Mouse (Mus musculus): ENCODE results near the gene Eml2. TPM values are rescaled to one million over a fixed set of nuclear protein-coding genes. Genes with fewer than 3 reads are reported as not detected.

Gene Eml2
- total RNA-seq, 1 experiment: 29.8 TPM

GRCm38 (mm10) chr7:19171831-19172230, 4.4 kb upstream of the Eml2 start:
- H3K9ac ChIP-seq (ENCODE audit: insufficient read depth, low read depth, low read length, poor library complexity, severe bottlenecking): no peak overlapping the region
- H3K36me3 ChIP-seq (ENCODE audit: control insufficient read depth, insufficient read depth, low read length, poor library complexity, severe bottlenecking): no peaks in the 10 kb centered on the region
- H3K4me1 ChIP-seq (ENCODE audit: control insufficient read depth in 2 of 2, insufficient read depth in 2 of 2, low read length in 2 of 2, poor library complexity in 1 of 2): peaks cover 0 to 7% of the 10 kb centered on the region in 2 experiments; a peak in 2 of 4 replicates
- no peaks in the 10 kb centered on the region for H3K9me3 ChIP-seq (ENCODE audit: control insufficient read depth, insufficient read depth, low read depth, low read length)
- in situ Hi-C loops (cut with MboI; ENCODE audit: low sequenced_read_pairs in 2 of 2, unreplicated experiment in 2 of 2): no loop called here
- no peak for DNase-seq (ENCODE audit: low read depth, low spot score)
- no peak overlapping the region for H3K4me3 ChIP-seq (ENCODE audit: insufficient read depth in 1 of 2, low read depth in 1 of 2, low read length in 2 of 2, poor library complexity in 1 of 2, severe bottlenecking in 1 of 2)
- H3K27ac ChIP-seq (ENCODE audit: insufficient read depth, low read depth, low read length, poor library complexity, severe bottlenecking): no peak overlapping the region
- no peak for TF ChIP-seq ZNF384 (IDR thresholded peaks at IDR 0.05; ENCODE audit: low read depth, low read length)
- no peak for TF ChIP-seq HCFC1 (IDR thresholded peaks at IDR 0.05; ENCODE audit: borderline replicate concordance, insufficient read depth, low read length)
- TF ChIP-seq CHD2 (IDR thresholded peaks at IDR 0.05; ENCODE audit: low read depth, low read length): no peak
- no peak for TF ChIP-seq ZC3H11A (IDR thresholded peaks at IDR 0.05; ENCODE audit: borderline replicate concordance, low read depth, low read length)
- no peak for TF ChIP-seq MAFK (IDR thresholded peaks at IDR 0.05; ENCODE audit: insufficient read depth, low read depth, low read length)

GRCm38 (mm10) chr7:19172874-19173273, 3.3 kb upstream of the Eml2 start:
- peak overlapping the region in 1 of 2 experiments; percentile 45; a peak in 1 of 4 replicates for H3K4me3 ChIP-seq (ENCODE audit: insufficient read depth in 1 of 2, low read depth in 1 of 2, low read length in 2 of 2, poor library complexity in 1 of 2, severe bottlenecking in 1 of 2)
- H3K36me3 ChIP-seq (ENCODE audit: control insufficient read depth, insufficient read depth, low read length, poor library complexity, severe bottlenecking): no peaks in the 10 kb centered on the region
- peak; percentile 85 for DNase-seq (ENCODE audit: low read depth, low spot score)
- H3K9ac ChIP-seq (ENCODE audit: insufficient read depth, low read depth, low read length, poor library complexity, severe bottlenecking): no peak overlapping the region
- peaks cover 0 to 7% of the 10 kb centered on the region in 2 experiments; a peak in 2 of 4 replicates for H3K4me1 ChIP-seq (ENCODE audit: control insufficient read depth in 2 of 2, insufficient read depth in 2 of 2, low read length in 2 of 2, poor library complexity in 1 of 2)
- no peaks in the 10 kb centered on the region for H3K9me3 ChIP-seq (ENCODE audit: control insufficient read depth, insufficient read depth, low read depth, low read length)
- in situ Hi-C loops (cut with MboI; ENCODE audit: low sequenced_read_pairs in 2 of 2, unreplicated experiment in 2 of 2): no loop called here
- no peak overlapping the region for H3K27ac ChIP-seq (ENCODE audit: insufficient read depth, low read depth, low read length, poor library complexity, severe bottlenecking)
- TF ChIP-seq CHD2 (IDR thresholded peaks at IDR 0.05; ENCODE audit: low read depth, low read length) (no peak), MAFK (IDR thresholded peaks at IDR 0.05; ENCODE audit: insufficient read depth, low read depth, low read length) (no peak), HCFC1 (IDR thresholded peaks at IDR 0.05; ENCODE audit: borderline replicate concordance, insufficient read depth, low read length) (no peak), ZC3H11A (IDR thresholded peaks at IDR 0.05; ENCODE audit: borderline replicate concordance, low read depth, low read length) (no peak), ZNF384 (IDR thresholded peaks at IDR 0.05; ENCODE audit: low read depth, low read length) (no peak)

- H3K9me3 ChIP-seq (ENCODE audit: control insufficient read depth, insufficient read depth, low read depth, low read length): no peaks in the 10 kb centered on the region
- H3K36me3 ChIP-seq (ENCODE audit: control insufficient read depth, insufficient read depth, low read length, poor library complexity, severe bottlenecking): no peaks in the 10 kb centered on the region
- peaks cover 1 to 22% of the 10 kb centered on the region in 2 experiments; a peak in 3 of 4 replicates for H3K4me1 ChIP-seq (ENCODE audit: control insufficient read depth in 2 of 2, insufficient read depth in 2 of 2, low read length in 2 of 2, poor library complexity in 1 of 2)
- H3K27ac ChIP-seq (ENCODE audit: insufficient read depth, low read depth, low read length, poor library complexity, severe bottlenecking): no peak overlapping the region; the same call in 1 of the 2 replicates
- in situ Hi-C loops (cut with MboI; ENCODE audit: low sequenced_read_pairs in 2 of 2, unreplicated experiment in 2 of 2): no loop called here
- no peak overlapping the region for H3K9ac ChIP-seq (ENCODE audit: insufficient read depth, low read depth, low read length, poor library complexity, severe bottlenecking)
- H3K4me3 ChIP-seq (ENCODE audit: insufficient read depth in 1 of 2, low read depth in 1 of 2, low read length in 2 of 2, poor library complexity in 1 of 2, severe bottlenecking in 1 of 2): peak overlapping the region; percentile 45 to 64
- TF ChIP-seq CHD2 (IDR thresholded peaks at IDR 0.05; ENCODE audit: low read depth, low read length) (no peak), ZNF384 (IDR thresholded peaks at IDR 0.05; ENCODE audit: low read depth, low read length) (no peak), ZC3H11A (IDR thresholded peaks at IDR 0.05; ENCODE audit: borderline replicate concordance, low read depth, low read length) (no peak), MAFK (IDR thresholded peaks at IDR 0.05; ENCODE audit: insufficient read depth, low read depth, low read length) (no peak), HCFC1 (IDR thresholded peaks at IDR 0.05; ENCODE audit: borderline replicate concordance, insufficient read depth, low read length) (no peak)
- DNase-seq (ENCODE audit: low read depth, low spot score): no peak
These were observed 311 bp downstream of the Eml2 start for GRCm38 (mm10) chr7:19176516-19176947.

- Histone ChIP-seq H3K9ac (ENCODE audit: insufficient read depth, low read depth, low read length, poor library complexity, severe bottlenecking) (no peak overlapping the region), H3K4me1 (ENCODE audit: control insufficient read depth in 2 of 2, insufficient read depth in 2 of 2, low read length in 2 of 2, poor library complexity in 1 of 2) (peaks cover 5 to 20% of the 10 kb centered on the region in 2 experiments; a peak in 3 of 4 replicates), H3K36me3 (ENCODE audit: control insufficient read depth, insufficient read depth, low read length, poor library complexity, severe bottlenecking) (no peaks in the 10 kb centered on the region), H3K9me3 (ENCODE audit: control insufficient read depth, insufficient read depth, low read depth, low read length) (no peaks in the 10 kb centered on the region), H3K4me3 (ENCODE audit: insufficient read depth in 1 of 2, low read depth in 1 of 2, low read length in 2 of 2, poor library complexity in 1 of 2, severe bottlenecking in 1 of 2) (no peak overlapping the region), H3K27ac (ENCODE audit: insufficient read depth, low read depth, low read length, poor library complexity, severe bottlenecking) (no peak overlapping the region)
- TF ChIP-seq ZC3H11A (IDR thresholded peaks at IDR 0.05; ENCODE audit: borderline replicate concordance, low read depth, low read length): no peak
- TF ChIP-seq MAFK (IDR thresholded peaks at IDR 0.05; ENCODE audit: insufficient read depth, low read depth, low read length): no peak
- TF ChIP-seq HCFC1 (IDR thresholded peaks at IDR 0.05; ENCODE audit: borderline replicate concordance, insufficient read depth, low read length): no peak
- TF ChIP-seq ZNF384 (IDR thresholded peaks at IDR 0.05; ENCODE audit: low read depth, low read length): no peak
- TF ChIP-seq CHD2 (IDR thresholded peaks at IDR 0.05; ENCODE audit: low read depth, low read length): no peak
- no peak for DNase-seq (ENCODE audit: low read depth, low spot score)
- in situ Hi-C loops (cut with MboI; ENCODE audit: low sequenced_read_pairs in 2 of 2, unreplicated experiment in 2 of 2): no loop called here
These were observed 995 bp downstream of the Eml2 start for GRCm38 (mm10) chr7:19177216-19177615.
